Mouse (Mus musculus) gastrocnemius, adult 2 months (tissue): ENCODE data around the gene Tmem69. TPM values are rescaled to one million over a fixed set of nuclear protein-coding genes. Genes with fewer than 3 reads are reported as not detected.

Source experiments
- DNase-seq: peaks from one replicate; pipeline ENCODE4 v3.0.0; 2022
- H3K27ac ChIP-seq: fragments of 200-600 bp; 2 replicates; pipeline ENCODE4 v1.8.1; 2022; ENCODE audit warnings: mild to moderate bottlenecking
- H3K4me3 ChIP-seq: fragments of 200-600 bp; 2 replicates; pipeline ENCODE4 v1.8.1; 2022; ENCODE audit warnings: mild to moderate bottlenecking, moderate library complexity
- CTCF ChIP-seq: fragments of 200-600 bp; IDR thresholded peaks from 2 replicates; pipeline ENCODE4 v1.8.1; 2022; ENCODE audit warnings: antibody characterized with exemption, mild to moderate bottlenecking, moderate library complexity
- intact Hi-C: fragments of 180-260 bp; cut with DNase I; formaldehyde crosslinking; loops from one replicate; pipeline ENCODE4 v1.15.1; 2025
- long read RNA-seq, 2 experiments: library from polyadenylated mRNA; stranded (forward); transcript quantifications; one replicate each; pipeline ENCODE4 v2.0.0; 2021
- total RNA-seq, 2 experiments: library from RNA; stranded (reverse); gene quantifications; 2 replicates each; pipeline ENCODE4 v1.2.3; 2021

The Tmem69 gene
- total RNA-seq, result 10 to 100 TPM; 14.7 to 20.8 TPM
- long read RNA-seq, experiment 1, partial matches to known transcripts, result 0 of 1 reads
- long read RNA-seq, experiment 1, other reads (novel, unspliced or antisense), result 0 of 1 reads
- long read RNA-seq, experiment 2, result 0 reads

DNA sequence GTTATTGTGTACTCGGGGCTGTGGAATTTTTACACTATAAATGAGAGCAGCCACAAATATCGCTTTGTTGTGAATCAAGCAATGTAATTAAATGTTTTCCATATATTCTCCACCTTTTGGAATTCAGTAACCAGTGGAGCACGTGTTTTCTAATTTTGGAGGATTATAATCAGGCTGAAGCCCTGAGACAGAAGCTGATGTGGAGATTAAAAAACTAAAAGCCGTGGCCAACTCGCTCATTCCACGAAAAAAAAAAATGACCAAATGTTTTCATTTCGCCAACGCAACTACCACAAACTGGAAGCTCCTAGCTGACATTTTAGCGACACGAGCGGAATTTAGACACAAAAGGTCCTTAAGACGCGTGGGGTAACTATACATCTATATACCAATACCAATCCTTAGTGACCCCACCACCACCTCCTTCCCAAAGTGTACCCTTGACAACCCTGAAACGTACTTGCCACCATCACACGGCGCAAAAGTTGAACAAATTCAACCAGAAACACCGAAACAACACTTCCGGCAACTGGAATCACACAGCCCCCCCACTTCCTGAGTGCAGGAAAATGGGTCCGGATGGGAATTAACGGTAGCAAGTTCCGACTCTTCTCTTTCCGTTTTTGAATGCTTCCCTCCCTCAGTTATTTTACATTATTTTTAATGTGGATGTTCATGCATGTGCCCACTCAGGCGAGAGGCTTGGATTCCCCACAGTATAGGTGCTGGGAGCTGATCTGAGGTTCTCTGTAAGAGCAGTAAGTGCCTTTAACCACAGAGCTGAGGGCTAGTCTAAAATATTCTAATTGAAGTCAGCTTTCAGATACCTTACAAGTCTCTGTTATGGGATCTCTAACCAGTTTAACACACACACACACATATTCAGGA, at the start of gene Tmem69:
Tmem69 (minus strand) TSS at position 524 of the 888 bp plus-strand sequence.
- H3K4me3 ChIP-seq, result peak within 1 kb of the TSS; percentile 99
- no peak for TF ChIP-seq CTCF
- intact Hi-C loops, result loop anchor here (5.0 kb wide), 1 partner anchor 48 kb away; the partner anchor contains the start of gene Ipp
- H3K27ac ChIP-seq, result peak within 1 kb of the TSS; percentile 98
- peak; percentile 78 for DNase-seq

DNA sequence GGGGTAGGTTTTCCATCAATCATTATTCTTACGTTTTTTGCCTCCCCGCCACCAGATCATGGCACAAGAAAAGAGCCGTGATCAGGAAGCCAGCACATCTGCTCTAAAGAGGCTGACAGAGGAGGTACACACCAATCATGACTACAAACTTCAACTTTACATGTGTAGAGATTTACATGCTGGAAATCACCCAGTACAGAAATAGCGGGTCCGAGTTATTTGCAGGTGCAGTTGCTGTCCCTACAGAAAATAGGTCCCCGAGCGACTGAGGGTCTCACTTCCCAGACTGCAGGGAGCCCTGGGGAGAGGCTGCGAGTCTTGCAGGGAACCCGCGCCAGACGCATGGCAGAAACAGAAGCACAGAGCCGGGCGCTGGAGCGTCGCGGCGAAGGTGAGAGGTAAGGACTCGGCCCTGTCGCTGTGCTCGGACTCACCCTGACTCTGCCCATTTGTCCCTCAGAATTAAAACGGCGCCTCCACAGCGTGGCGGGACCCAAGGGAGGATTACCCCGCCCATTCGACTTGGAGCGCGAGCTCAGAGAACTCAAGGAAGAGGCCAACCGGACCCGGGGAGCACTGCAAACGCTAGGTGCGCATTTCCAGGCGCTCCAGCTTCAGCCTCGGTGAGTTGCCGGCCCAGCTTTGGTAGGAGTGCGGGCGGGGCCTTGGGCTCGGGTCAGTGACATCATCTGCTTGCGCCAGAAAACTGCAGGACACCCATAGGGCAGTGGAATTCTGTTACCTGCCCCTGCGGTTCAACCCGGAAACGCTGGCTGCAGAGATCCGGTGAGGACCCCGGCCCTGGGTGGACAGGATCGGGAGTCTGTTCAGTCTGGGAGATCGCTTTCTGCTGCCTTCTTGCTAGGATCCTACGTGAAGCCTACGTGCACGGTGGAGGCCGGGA, 41.5 kb upstream of the Tmem69 start:
- TF ChIP-seq CTCF, result no peak; the same call in 1 of the 2 replicates
- DNase-seq, result peak; percentile 93
- Histone ChIP-seq H3K27ac (peak overlapping the region; percentile 90), H3K4me3 (peak overlapping the region; percentile 95)
- intact Hi-C loops, result loop anchor here (1.0 to 2.0 kb wide), 2 partner anchors 26 to 38 kb away; no protein-coding TSS in a partner anchor

DNA sequence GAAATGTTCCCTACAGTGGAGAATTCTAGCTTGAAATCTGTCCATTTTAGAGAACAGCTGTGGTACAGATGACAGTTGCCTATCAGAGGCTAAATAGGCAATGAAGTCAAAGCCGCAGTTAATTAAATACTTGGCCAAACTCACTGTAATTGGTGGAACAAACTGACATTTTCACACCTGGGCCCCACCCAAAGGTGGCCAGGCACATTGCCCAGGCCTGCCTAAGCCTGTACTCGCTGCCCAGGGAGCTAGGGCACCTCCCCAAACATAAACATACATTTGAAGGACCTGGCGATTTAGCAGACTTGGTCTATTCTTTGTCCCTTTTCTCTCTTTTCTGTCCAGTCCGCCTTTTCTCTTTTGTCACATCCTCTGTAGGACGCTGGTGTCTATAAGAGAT, 40.6 kb upstream of the Tmem69 start, which contains the start of gene Ccdc17:
Ccdc17 (plus strand) TSS at position 276 of the 400 bp plus-strand sequence.
- peak within 1 kb of the TSS; percentile 90 for H3K27ac ChIP-seq
- DNase-seq, result peak; percentile 17
- H3K4me3 ChIP-seq, result peak within 1 kb of the TSS; percentile 95
- intact Hi-C loops, result loop anchor here (1.0 to 2.0 kb wide), 2 partner anchors 25 to 38 kb away; no protein-coding TSS in a partner anchor
- TF ChIP-seq CTCF, result no peak

DNA sequence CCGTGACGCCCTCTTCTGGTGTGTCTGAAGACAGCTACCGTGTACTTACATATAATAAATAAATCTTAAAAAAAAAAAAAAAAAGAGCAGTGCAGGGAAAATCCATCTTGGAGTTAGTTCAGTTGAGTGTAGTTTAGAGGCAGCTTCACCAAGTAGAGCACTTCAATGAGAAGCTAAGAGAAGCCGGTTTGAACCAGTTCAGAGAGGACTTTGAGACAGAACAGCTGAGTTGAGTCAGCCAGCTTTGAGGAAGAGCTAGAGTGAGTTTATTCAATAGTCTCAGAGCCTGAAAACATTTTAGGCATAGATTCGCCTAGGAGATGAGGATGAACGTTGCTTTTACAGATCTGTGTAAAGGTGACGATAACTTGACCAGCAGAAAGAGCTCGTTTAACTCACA, 40.1 kb upstream of the Tmem69 start:
- intact Hi-C loops, result loop anchor here (1.0 to 2.0 kb wide), 2 partner anchors 24 to 37 kb away; no protein-coding TSS in a partner anchor
- TF ChIP-seq CTCF, result no peak
- DNase-seq, result no peak
- no peak overlapping the region for H3K27ac ChIP-seq
- no peak overlapping the region for H3K4me3 ChIP-seq

DNA sequence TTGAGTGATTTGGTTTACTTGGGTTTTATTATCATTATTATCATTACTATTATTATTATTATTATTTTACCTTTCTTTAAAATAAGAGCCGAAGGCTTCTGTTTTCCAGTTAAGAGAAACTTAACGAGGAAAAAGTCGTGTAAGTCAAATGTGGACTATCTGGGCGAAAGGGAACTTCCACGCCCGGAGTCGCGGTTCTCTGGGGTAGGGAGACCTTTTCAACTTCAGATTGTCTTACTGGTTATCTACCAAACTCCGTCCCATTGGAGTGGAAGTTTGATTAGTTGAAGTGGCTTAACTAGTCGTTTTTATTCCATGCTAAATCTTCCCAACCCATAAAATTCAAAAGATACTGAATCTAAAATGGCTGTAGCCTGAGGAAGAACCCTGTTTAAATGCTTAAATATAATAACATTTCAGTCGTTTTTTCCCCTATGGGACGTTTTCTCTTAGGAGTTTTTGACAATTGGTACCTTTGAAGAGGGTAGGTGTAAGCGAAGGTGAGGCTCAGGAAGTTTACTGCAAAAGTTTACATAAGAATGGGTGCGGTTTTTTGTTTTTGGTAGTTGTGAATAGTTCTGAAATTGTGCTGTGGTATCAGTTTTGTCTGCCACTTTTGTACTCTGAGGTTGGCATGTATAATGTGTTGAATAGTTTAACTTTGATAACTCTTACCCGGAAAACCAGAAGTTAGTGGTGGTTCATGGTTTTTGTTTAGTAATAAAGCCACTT, 2.6 kb upstream of the Tmem69 start:
- H3K27ac ChIP-seq, result peak overlapping the region; percentile 98
- TF ChIP-seq CTCF, result no peak
- peak overlapping the region; percentile 99 for H3K4me3 ChIP-seq
- no peak for DNase-seq
- intact Hi-C loops, result loop anchor here (2.0 to 5.0 kb wide), 2 partner anchors 38 to 51 kb away; partner anchors contain the start of genes Ccdc17 and Ipp

DNA sequence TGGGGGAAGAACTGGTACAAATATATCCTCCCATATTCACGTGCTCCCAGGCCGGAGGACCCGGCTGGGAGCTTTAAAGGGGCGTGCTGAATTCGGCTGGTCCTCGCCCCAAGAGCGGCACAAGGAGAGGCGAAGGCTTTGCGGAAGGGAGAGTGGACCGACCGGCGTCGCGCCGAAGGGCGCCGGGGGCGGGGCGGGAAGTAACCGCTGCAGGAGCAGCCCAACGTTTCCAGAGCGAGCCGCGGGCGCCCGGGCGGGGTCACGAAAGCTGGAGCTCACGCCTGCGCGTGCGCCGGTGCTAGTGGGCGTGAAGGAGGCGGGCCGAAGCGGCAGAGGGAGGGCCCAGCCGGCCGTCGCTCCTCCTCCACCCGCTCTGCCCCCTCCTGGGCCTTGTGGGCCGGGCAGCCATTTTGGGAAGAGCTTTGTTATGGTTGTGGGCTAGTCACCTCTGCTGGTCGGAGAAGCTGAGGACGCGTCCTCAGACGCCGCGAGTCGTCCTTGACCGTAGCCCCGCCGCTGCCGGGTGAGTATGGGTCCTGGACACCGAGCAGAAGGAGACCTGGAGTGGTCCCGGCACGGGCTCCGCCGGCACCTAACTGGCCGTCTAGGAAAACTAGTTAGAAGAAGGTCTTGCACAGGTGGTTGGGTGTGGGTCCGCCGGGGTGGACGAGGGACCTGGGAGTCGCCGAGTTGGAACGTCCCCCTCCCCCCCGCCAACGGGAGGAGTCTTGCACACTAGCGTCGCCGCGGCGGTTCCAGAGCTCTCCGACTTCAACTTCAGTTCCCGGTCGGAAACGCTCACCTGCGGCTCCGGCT, 1.8 kb upstream of the Tmem69 start, which contains the start of gene Gpbp1l1:
Gpbp1l1 (plus strand) TSS at position 353 of the 816 bp plus-strand sequence.
- peak; percentile 35; the same call in 1 of the 2 replicates for TF ChIP-seq CTCF
- intact Hi-C loops, result loop anchor here (2.0 to 5.0 kb wide), 2 partner anchors 39 to 50 kb away; partner anchors contain the start of genes Ccdc17 and Ipp
- peak within 1 kb of the TSS; percentile 99 for H3K4me3 ChIP-seq
- peak within 1 kb of the TSS; percentile 98 for H3K27ac ChIP-seq
- DNase-seq, result peak; percentile 99

DNA sequence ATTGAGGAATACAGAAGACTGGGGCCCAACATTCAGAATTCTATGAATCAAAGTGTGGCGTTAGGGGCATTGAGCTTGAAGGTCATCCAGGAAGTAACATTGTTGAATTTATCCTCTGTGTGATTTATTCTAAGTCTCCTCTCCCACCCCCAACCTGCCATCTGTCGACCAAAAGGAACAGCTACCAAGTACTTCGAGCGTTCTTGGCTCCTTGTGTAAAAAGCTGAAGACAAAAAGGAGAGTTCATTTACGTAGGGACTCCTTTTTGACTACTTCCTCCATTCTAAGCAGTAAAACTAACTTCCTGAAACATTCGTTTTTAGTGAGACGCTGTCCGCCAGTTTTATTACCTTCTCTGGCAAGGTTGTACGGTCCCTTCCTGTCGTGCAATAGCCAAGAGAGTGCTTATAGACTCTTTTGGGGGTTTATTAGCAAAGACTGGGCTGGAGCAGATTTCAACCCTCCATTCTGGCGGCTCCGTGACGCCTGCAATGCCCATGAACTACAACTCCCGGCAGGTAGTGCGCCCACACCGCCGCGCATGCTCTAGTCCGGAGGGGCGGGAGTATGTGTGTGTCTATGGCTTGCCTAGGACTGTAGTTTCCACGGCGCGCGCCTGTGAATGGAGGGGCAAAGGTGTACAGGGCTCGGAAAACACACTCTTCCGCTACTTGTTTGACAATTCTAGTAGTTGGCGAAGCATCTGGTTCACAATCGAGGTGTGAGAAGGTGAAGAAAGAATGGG, 997 bp upstream of the Tmem69 start:
- intact Hi-C loops, result loop anchor here (5.0 kb wide), 1 partner anchor 49 kb away; the partner anchor contains the start of gene Ipp
- TF ChIP-seq CTCF, result no peak
- Histone ChIP-seq H3K4me3 (peak overlapping the region; percentile 99), H3K27ac (peak overlapping the region; percentile 98)
- DNase-seq, result peak; percentile 96

DNA sequence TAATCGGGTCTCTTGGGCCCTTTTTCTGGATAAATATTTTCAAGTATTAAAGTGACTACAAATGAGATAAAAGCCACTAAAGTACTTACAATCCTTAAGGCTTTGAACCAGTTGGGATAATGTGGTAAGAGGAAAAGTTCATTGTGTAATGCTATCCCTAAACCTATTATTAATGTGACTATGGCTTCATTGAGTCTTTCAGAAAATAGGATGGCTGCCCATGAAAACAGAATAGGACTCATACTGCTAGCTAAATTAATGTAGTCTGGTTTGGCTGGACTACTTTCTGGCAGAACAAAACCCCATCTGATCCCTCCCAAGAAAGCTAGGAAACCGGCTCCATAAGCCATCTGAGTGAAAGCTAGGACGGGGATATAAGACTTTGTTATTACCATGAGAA, 2.7 kb downstream of the Tmem69 start:
- no peak overlapping the region for H3K4me3 ChIP-seq
- DNase-seq, result no peak
- TF ChIP-seq CTCF, result no peak
- intact Hi-C loops, result no loop called here
- H3K27ac ChIP-seq, result no peak overlapping the region

DNA sequence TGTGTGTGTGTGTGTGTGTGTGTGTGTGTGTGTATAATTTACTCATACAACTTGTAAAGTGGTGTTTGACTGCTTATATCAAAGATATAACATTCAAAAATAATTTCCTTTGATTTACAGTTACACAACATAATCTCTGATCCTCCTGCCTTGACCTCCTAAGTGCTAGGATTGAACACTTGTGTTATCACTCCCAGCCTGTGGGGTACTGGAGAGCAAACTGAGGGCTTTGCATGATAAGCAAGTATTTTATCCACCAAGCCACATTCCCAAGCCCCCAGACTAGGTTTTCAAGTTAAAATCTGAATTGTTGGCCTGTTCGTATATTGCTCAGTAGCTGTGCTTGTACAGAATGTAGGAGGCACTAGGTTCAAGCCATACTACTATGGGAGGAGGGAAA, 5.3 kb downstream of the Tmem69 start:
- Histone ChIP-seq H3K4me3 (no peak overlapping the region), H3K27ac (no peak overlapping the region)
- DNase-seq, result no peak
- no peak for TF ChIP-seq CTCF
- intact Hi-C loops, result no loop called here

DNA sequence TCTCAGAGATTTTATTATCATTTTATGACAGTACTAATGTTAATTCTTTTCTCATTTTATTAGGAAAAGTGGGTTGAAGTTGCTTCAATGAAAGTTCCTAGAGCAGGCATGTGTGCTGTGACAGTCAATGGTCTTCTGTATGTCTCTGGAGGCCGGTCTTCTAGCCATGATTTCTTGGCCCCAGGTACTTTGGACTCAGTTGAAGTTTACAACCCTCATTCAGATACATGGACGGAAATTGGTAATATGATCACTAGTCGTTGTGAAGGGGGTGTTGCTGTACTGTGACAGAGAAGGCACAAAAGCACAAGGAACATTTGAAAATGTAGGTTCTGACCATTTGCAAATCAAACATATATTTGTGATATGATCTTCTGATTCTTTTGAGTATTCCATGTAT, 18.0 kb downstream of the Tmem69 start:
- no peak for TF ChIP-seq CTCF
- H3K4me3 ChIP-seq, result no peak overlapping the region
- no peak for DNase-seq
- intact Hi-C loops, result no loop called here
- H3K27ac ChIP-seq, result no peak overlapping the region
